Comparison of ENCODE assay signal across 23 mouse cellular contexts in the genomic region with DNA sequence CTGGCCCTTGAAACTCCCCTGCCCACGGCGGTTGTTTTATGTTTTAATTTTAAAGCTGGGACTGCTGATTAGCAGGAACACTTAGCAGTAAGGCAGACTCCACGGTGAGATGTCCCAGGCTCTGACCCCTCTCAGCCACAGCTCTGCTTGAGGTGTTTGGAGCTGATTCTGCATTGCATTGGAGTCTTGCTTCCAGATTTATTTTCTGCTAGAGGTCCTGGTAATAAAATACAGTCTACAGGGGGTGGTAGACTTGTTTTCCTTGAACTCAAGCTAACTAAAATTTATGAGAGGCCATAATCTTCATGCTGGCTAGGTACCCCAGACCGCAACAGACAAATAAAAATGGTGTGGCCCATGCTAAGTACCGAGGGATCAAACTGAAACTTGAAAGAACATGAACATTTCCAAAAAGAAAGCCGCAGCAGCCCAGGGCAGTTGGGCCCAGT.
DNase-seq lines count a peak whose midpoint lies in the region; ATAC-seq lines count a peak whose summit lies in the region.
"Had no signal": no experiment of that assay in that cellular context is flagged by ENCODE, and none has a peak within 500 bp of the region (broad histone marks: within the 10 kb centered on the region; RNA-seq: fewer than 3 reads in every experiment).

No protein-coding gene starts in this region.

- intact Hi-C loops in heart, postnatal 14 days (cut with DNase I): no loop called here

- H3K9ac ChIP-seq in kidney, embryonic 15.5 days: no peak overlapping the region
- H3K9ac ChIP-seq: embryonic facial prominence, embryonic 15.5 days; hindbrain, embryonic 12.5 days; liver, embryonic 13.5 days; midbrain, embryonic 12.5 days had no signal

- no peak overlapping the region for H3K27ac ChIP-seq in heart, embryonic 10.5 days
- peak overlapping the region; percentile 61 for H3K27ac ChIP-seq in kidney, embryonic 15.5 days
- H3K27ac ChIP-seq in limb, embryonic 10.5 days: peak overlapping the region; percentile 77
- H3K27ac ChIP-seq: embryonic facial prominence, embryonic 15.5 days; hindbrain, embryonic 12.5 days; liver, embryonic 13.5 days; midbrain, embryonic 12.5 days; stomach, postnatal 0 days had no signal

- H3K9me3 ChIP-seq in heart, embryonic 10.5 days: no peaks in the 10 kb centered on the region
- H3K9me3 ChIP-seq in kidney, embryonic 15.5 days (replicated peaks): no peaks in the 10 kb centered on the region
- H3K9me3 ChIP-seq in limb, embryonic 10.5 days (replicated peaks): no peaks in the 10 kb centered on the region
- H3K9me3 ChIP-seq: embryonic facial prominence, embryonic 15.5 days; liver, embryonic 13.5 days; midbrain, embryonic 12.5 days had no signal

- H3K36me3 ChIP-seq in heart, embryonic 10.5 days: no peaks in the 10 kb centered on the region
- no peaks in the 10 kb centered on the region for H3K36me3 ChIP-seq in kidney, embryonic 15.5 days
- no peaks in the 10 kb centered on the region for H3K36me3 ChIP-seq in limb, embryonic 10.5 days
- H3K36me3 ChIP-seq: embryonic facial prominence, embryonic 15.5 days; hindbrain, embryonic 12.5 days; liver, embryonic 13.5 days; midbrain, embryonic 12.5 days had no signal

- 0 out of 2 replicates have a peak overlapping the region, but pooled peaks have one; percentile 4 for H3K4me3 ChIP-seq in heart, embryonic 10.5 days
- H3K4me3 ChIP-seq in kidney, embryonic 15.5 days (replicated peaks): no peak overlapping the region
- no peak overlapping the region for H3K4me3 ChIP-seq in limb, embryonic 10.5 days
- H3K4me3 ChIP-seq: embryonic facial prominence, embryonic 15.5 days; hindbrain, embryonic 12.5 days; liver, embryonic 13.5 days; midbrain, embryonic 12.5 days had no signal

- H3K27me3 ChIP-seq in heart, embryonic 10.5 days (ENCODE audit: insufficient read depth, poor library complexity, severe bottlenecking): no peaks in the 10 kb centered on the region
- no peaks in the 10 kb centered on the region for H3K27me3 ChIP-seq in kidney, embryonic 15.5 days
- no peaks in the 10 kb centered on the region for H3K27me3 ChIP-seq in limb, embryonic 10.5 days (ENCODE audit: low read depth, poor library complexity, severe bottlenecking)
- H3K27me3 ChIP-seq: embryonic facial prominence, embryonic 15.5 days; hindbrain, embryonic 12.5 days; liver, embryonic 13.5 days; midbrain, embryonic 12.5 days had no signal

- DNase-seq in heart, embryonic 10.5 days (ENCODE audit: low spot score): no peak
- DNase-seq in heart, postnatal 14 days: no peak
- no peak for DNase-seq in kidney, postnatal 25 days
- DNase-seq in limb, embryonic 10.5 days (ENCODE audit: low spot score): peak; percentile 62
- DNase-seq in mesoderm, embryonic 11.5 days (ENCODE audit: low read depth, low spot score): peak; percentile 53
- no peak for DNase-seq in layer of hippocampus, adult 18-20 months (ENCODE audit: low spot score in 2 of 2)
- DNase-seq: adrenal gland, postnatal 25 days; cerebellum, adult 8-10 months; cerebellum, postnatal 36 days; gastrocnemius, postnatal 25 days; kidney, postnatal 36 days; liver, embryonic 13.5 days; lung, adult 2 months; lung, postnatal 14 days; right cerebral cortex, postnatal 14 days; thymus, adult 2 months had no signal

- H3K4me1 ChIP-seq in heart, embryonic 10.5 days: peaks cover 46% of the 10 kb centered on the region
- H3K4me1 ChIP-seq in kidney, embryonic 15.5 days: peaks cover 55% of the 10 kb centered on the region
- peaks cover 57% of the 10 kb centered on the region for H3K4me1 ChIP-seq in limb, embryonic 10.5 days
- H3K4me1 ChIP-seq: liver, embryonic 13.5 days; midbrain, embryonic 12.5 days had no signal

- ATAC-seq in kidney, embryonic 15.5 days (replicated peaks; ENCODE audit: low FRiP score): 0 out of 2 replicates have a peak, but pooled peaks have one; percentile 22
- ATAC-seq: forebrain, embryonic 16.5 days; inflammation-experienced regulatory T-cells, adult 6 months had no signal

- WGBS in heart, embryonic 10.5 days: 57% methylated on average over 6 of the region's 6 CpGs
- 21% methylated on average over 6 of the region's 6 CpGs for WGBS in kidney, embryonic 15.5 days
- WGBS in limb, embryonic 10.5 days: 28% methylated on average over 6 of the region's 6 CpGs

- H3K4me2 ChIP-seq in kidney, embryonic 15.5 days: no peak overlapping the region
- H3K4me2 ChIP-seq: embryonic facial prominence, embryonic 15.5 days; hindbrain, embryonic 12.5 days; liver, embryonic 13.5 days; midbrain, embryonic 12.5 days had no signal

Comparison
In these comparisons a context has a peak if more than half of its experiments do, and no peak if none do; other contexts are left out.
1. DNase-seq: peak in limb, embryonic 10.5 days (single experiment) and mesoderm, embryonic 11.5 days (single experiment); none in heart, embryonic 10.5 days (single experiment), heart, postnatal 14 days (0 of 2), kidney, postnatal 25 days (0 of 2) and layer of hippocampus, adult 18-20 months (0 of 2).